Mouse (Mus musculus) stomach, postnatal 0 days (tissue): Measurements from ENCODE around the gene Hbq1b.

Experiments used
- CTCF ChIP-seq: IDR thresholded peaks from 2 replicates; pipeline ENCODE4 v1.5.1; 2016; ENCODE audit warnings: antibody characterized with exemption, low read depth, mild to moderate bottlenecking, moderate library complexity
- EP300 ChIP-seq: optimal IDR thresholded peaks from 2 replicates; pipeline ENCODE3; 2016; ENCODE audit warnings: antibody characterized with exemption

GRCm38 (mm10) chr11:32321196-32321565 lies 34.4 kb downstream of the Hbq1b start:
- TF ChIP-seq CTCF (peak; percentile 87), EP300 (no peak)
